Mouse (Mus musculus) neural tube, embryonic 14.5 days (tissue): ENCODE measurements at regions not wholly inside any gene's neighbourhood (a gene's known extent, or its start where the extent isn't known, plus 50 kb on each side); places are given as distances from the start of the nearest gene placed in this dataset.

ENCODE experiments used
- ATAC-seq: fragments of 200-750 bp; cut with Nextera tagmentation; 2 replicates; pipeline ENCODE4 v1.8.0; 2017; ENCODE audit warnings: low read depth, mild to moderate bottlenecking, moderate TSS enrichment, moderate library complexity
- H3K27ac ChIP-seq: fragments of 300-500 bp; sonication (generic); 2 replicates; pipeline ENCODE4 v1.5.1; 2014; ENCODE audit warnings: low read depth, mild to moderate bottlenecking, control low read depth, low read length, moderate library complexity, mixed read lengths
- H3K27me3 ChIP-seq: fragments of 300-500 bp; sonication (generic); 2 replicates; pipeline ENCODE4 v1.6.1; 2014; ENCODE audit warnings: low read length; ENCODE audit not compliant: control insufficient read depth, insufficient read depth
- H3K36me3 ChIP-seq: fragments of 300-500 bp; sonication (generic); 2 replicates; pipeline ENCODE4 v1.6.1; 2014; ENCODE audit warnings: low read length, mixed read lengths; ENCODE audit not compliant: control insufficient read depth, insufficient read depth
- H3K4me1 ChIP-seq: fragments of 300-500 bp; sonication (generic); 2 replicates; pipeline ENCODE4 v1.6.1; 2014; ENCODE audit warnings: low read length; ENCODE audit not compliant: control insufficient read depth, insufficient read depth
- H3K4me2 ChIP-seq: fragments of 300-500 bp; sonication (generic); 2 replicates; pipeline ENCODE4 v1.6.1; 2014; ENCODE audit warnings: mild to moderate bottlenecking, low read depth, low read length, control low read depth
- H3K4me3 ChIP-seq: fragments of 300-500 bp; sonication (generic); 2 replicates; pipeline ENCODE4 v1.5.1; 2014; ENCODE audit warnings: low read depth, low read length, control low read depth, mixed read lengths
- H3K9ac ChIP-seq: fragments of 300-500 bp; sonication (generic); replicated peaks from 2 replicates; pipeline ENCODE4 v1.6.1; 2014; ENCODE audit warnings: low read depth, mild to moderate bottlenecking, control low read depth, low read length, mixed read lengths
- H3K9me3 ChIP-seq: fragments of 300-500 bp; sonication (generic); 2 replicates; pipeline ENCODE4 v1.6.1; 2016; ENCODE audit warnings: low read length; ENCODE audit not compliant: control insufficient read depth
- WGBS: fragments of 180-500 bp; shearing (Covaris S2); extraction: QIAGEN DNeasy Blood & Tissue Kit; methylation state at CpG from one replicate; pipeline ENCODE4 v1.1.7; 2014; 5-methylcytosine and 5-hydroxymethylcytosine counted together

- Histone ChIP-seq H3K9ac (no peak overlapping the region), H3K4me1 (no peaks in the 10 kb centered on the region), H3K9me3 (no peaks in the 10 kb centered on the region), H3K36me3 (no peaks in the 10 kb centered on the region), H3K27ac (no peak overlapping the region), H3K4me2 (no peak overlapping the region), H3K27me3 (no peaks in the 10 kb centered on the region), H3K4me3 (no peak overlapping the region)
- ATAC-seq, result no peak
- WGBS, result 76% methylated on average over 5 of the region's 5 CpGs
These were observed 57.8 kb downstream of the Ier5 start for GRCm38 (mm10) chr1:155041592-155041991.

- Histone ChIP-seq H3K27ac (no peak overlapping the region), H3K4me2 (no peak overlapping the region), H3K4me1 (no peaks in the 10 kb centered on the region), H3K9me3 (no peaks in the 10 kb centered on the region), H3K9ac (no peak overlapping the region), H3K36me3 (no peaks in the 10 kb centered on the region), H3K27me3 (no peaks in the 10 kb centered on the region), H3K4me3 (no peak overlapping the region)
- WGBS, result 62% methylated on average over 1 of the region's 1 CpGs
- ATAC-seq, result no peak
These were observed 58.5 kb downstream of the Ier5 start for GRCm38 (mm10) chr1:155040939-155041371.

GRCm38 (mm10) chr1:155040086-155040726, 59.2 kb downstream of the Ier5 start:
- H3K27ac ChIP-seq, result no peak overlapping the region
- H3K4me3 ChIP-seq, result no peak overlapping the region
- H3K4me1 ChIP-seq, result no peaks in the 10 kb centered on the region
- 67% methylated on average over 8 of the region's 9 CpGs for WGBS
- H3K9ac ChIP-seq, result no peak overlapping the region
- H3K4me2 ChIP-seq, result no peak overlapping the region
- no peaks in the 10 kb centered on the region for H3K9me3 ChIP-seq
- no peak for ATAC-seq
- H3K27me3 ChIP-seq, result no peaks in the 10 kb centered on the region
- H3K36me3 ChIP-seq, result no peaks in the 10 kb centered on the region

GRCm38 (mm10) chr1:155038631-155039625, 60.5 kb downstream of the Ier5 start:
- no peak overlapping the region for H3K27ac ChIP-seq
- H3K36me3 ChIP-seq, result no peaks in the 10 kb centered on the region

GRCm38 (mm10) chr1:155037479-155037878, 62.0 kb downstream of the Ier5 start:
- no peak for ATAC-seq
- 75% methylated on average over 3 of the region's 3 CpGs for WGBS
- Histone ChIP-seq H3K36me3 (no peaks in the 10 kb centered on the region), H3K4me3 (no peak overlapping the region), H3K9me3 (no peaks in the 10 kb centered on the region), H3K27me3 (no peaks in the 10 kb centered on the region), H3K9ac (no peak overlapping the region), H3K27ac (no peak overlapping the region), H3K4me2 (no peak overlapping the region), H3K4me1 (no peaks in the 10 kb centered on the region)

More at GRCm38 (mm10) chr1:155038631-155039625, 60.5 kb downstream of the Ier5 start:
- Histone ChIP-seq H3K4me3 (no peak overlapping the region), H3K9me3 (no peaks in the 10 kb centered on the region), H3K4me1 (no peaks in the 10 kb centered on the region), H3K9ac (no peak overlapping the region), H3K27me3 (no peaks in the 10 kb centered on the region), H3K4me2 (no peak overlapping the region)
- ATAC-seq, result no peak
- 77% methylated on average over 11 of the region's 11 CpGs for WGBS

GRCm38 (mm10) chr1:155030908-155031307, 68.5 kb downstream of the Ier5 start:
- no peak overlapping the region for H3K4me3 ChIP-seq
- H3K27ac ChIP-seq, result no peak overlapping the region
- no peak overlapping the region for H3K4me2 ChIP-seq
- no peak overlapping the region for H3K9ac ChIP-seq
- H3K27me3 ChIP-seq, result no peaks in the 10 kb centered on the region
- WGBS, result 19% methylated on average over 9 of the region's 9 CpGs
- peaks cover 9% of the 10 kb centered on the region; the same call in 1 of the 2 replicates for H3K4me1 ChIP-seq
- H3K36me3 ChIP-seq, result no peaks in the 10 kb centered on the region
- no peak for ATAC-seq
- no peaks in the 10 kb centered on the region for H3K9me3 ChIP-seq

GRCm38 (mm10) chr1:155029195-155029879, 70.1 kb downstream of the Ier5 start:
- Histone ChIP-seq H3K4me3 (no peak overlapping the region), H3K9me3 (no peaks in the 10 kb centered on the region), H3K4me2 (no peak overlapping the region), H3K27ac (no peak overlapping the region), H3K9ac (no peak overlapping the region), H3K4me1 (peaks cover 9% of the 10 kb centered on the region; the same call in 1 of the 2 replicates), H3K27me3 (no peaks in the 10 kb centered on the region), H3K36me3 (no peaks in the 10 kb centered on the region)
- 71% methylated on average over 17 of the region's 17 CpGs for WGBS
- no peak for ATAC-seq

GRCm38 (mm10) chr1:155028735-155029134, 70.7 kb downstream of the Ier5 start:
- no peaks in the 10 kb centered on the region for H3K36me3 ChIP-seq
- peaks cover 14% of the 10 kb centered on the region; the same call in 1 of the 2 replicates for H3K4me1 ChIP-seq
- no peak overlapping the region for H3K4me2 ChIP-seq
- H3K4me3 ChIP-seq, result no peak overlapping the region
- WGBS, result 43% methylated on average over 5 of the region's 5 CpGs
- no peaks in the 10 kb centered on the region for H3K27me3 ChIP-seq
- no peaks in the 10 kb centered on the region for H3K9me3 ChIP-seq
- no peak overlapping the region for H3K27ac ChIP-seq
- no peak overlapping the region for H3K9ac ChIP-seq
- ATAC-seq, result no peak
